Mouse (Mus musculus) intestine, postnatal 0 days (tissue): ENCODE results near the gene Has1. TPM values are rescaled to one million over a fixed set of nuclear protein-coding genes. Genes with fewer than 3 reads are reported as not detected.
A peak's percentile ranks its signal among the peaks of the same experiment; 100 is the strongest.

Experiments
- ATAC-seq: fragments of 200-750 bp; cut with Nextera tagmentation; 2 replicates; pipeline ENCODE4 v1.8.0; 2017; ENCODE audit warnings: mild to moderate bottlenecking, moderate TSS enrichment, moderate library complexity
- H3K27ac ChIP-seq: fragments of 300-500 bp; sonication (generic); 2 replicates; pipeline ENCODE4 v1.5.1; 2014; ENCODE audit warnings: mild to moderate bottlenecking, low read depth, low read length, moderate library complexity
- H3K27me3 ChIP-seq: fragments of 300-500 bp; sonication (generic); replicated peaks from 2 replicates; pipeline ENCODE4 v1.6.1; 2014; ENCODE audit warnings: low read length, mixed read lengths; ENCODE audit not compliant: control insufficient read depth, insufficient read depth
- H3K36me3 ChIP-seq: fragments of 300-500 bp; sonication (generic); 2 replicates; pipeline ENCODE4 v1.6.1; 2014; ENCODE audit warnings: mild to moderate bottlenecking, moderate library complexity; ENCODE audit not compliant: control insufficient read depth, insufficient read depth
- H3K4me1 ChIP-seq: fragments of 300-500 bp; sonication (generic); replicated peaks from 2 replicates; pipeline ENCODE4 v1.6.1; 2014; ENCODE audit warnings: antibody characterized with exemption, low read length, mixed read lengths; ENCODE audit not compliant: control insufficient read depth, insufficient read depth
- H3K4me2 ChIP-seq: fragments of 300-500 bp; sonication (generic); replicated peaks from 2 replicates; pipeline ENCODE4 v1.6.1; 2014; ENCODE audit warnings: low read depth, mild to moderate bottlenecking, moderate library complexity
- H3K4me3 ChIP-seq: fragments of 300-500 bp; sonication (generic); 2 replicates; pipeline ENCODE4 v1.5.1; 2014; ENCODE audit warnings: low read depth, low read length
- H3K9ac ChIP-seq: fragments of 300-500 bp; sonication (generic); 2 replicates; pipeline ENCODE4 v1.6.1; 2014; ENCODE audit warnings: mild to moderate bottlenecking, low read depth, low read length
- H3K9me3 ChIP-seq: fragments of 300-500 bp; sonication (generic); 2 replicates; pipeline ENCODE4 v1.6.1; 2016; ENCODE audit warnings: mixed run types; ENCODE audit not compliant: control insufficient read depth
- CTCF ChIP-seq: sonication (generic); IDR thresholded peaks from 2 replicates; pipeline ENCODE4 v1.5.1; 2016; ENCODE audit warnings: low read depth, mild to moderate bottlenecking, control low read depth, antibody characterized with exemption, moderate library complexity
- WGBS: fragments of 180-500 bp; shearing (Covaris S2); extraction: QIAGEN DNeasy Blood & Tissue Kit; methylation state at CpG from one replicate; pipeline ENCODE4 v1.1.7; 2014; 5-methylcytosine and 5-hydroxymethylcytosine counted together
- microRNA counts: library from miRNA; unstranded; fragments of <30 nt; microRNA quantifications from one replicate; lab custom pipeline; 2016
- microRNA-seq: library from miRNA; unstranded; fragments of <30 nt; microRNA quantifications from one replicate; pipeline ENCODE4, GENCODE M21; 2016
- polyA plus RNA-seq: library from polyadenylated mRNA; unstranded; fragments of >200 nt; fragmentation: Nextera tagmentation; extraction: Ambion mirVana; gene quantifications from 2 replicates; pipeline ENCODE4 v1.2.1, GENCODE M21; 2015

The Has1 gene
- polyA plus RNA-seq, 1 experiment from 2014 or later: 0.66 TPM

DNA sequence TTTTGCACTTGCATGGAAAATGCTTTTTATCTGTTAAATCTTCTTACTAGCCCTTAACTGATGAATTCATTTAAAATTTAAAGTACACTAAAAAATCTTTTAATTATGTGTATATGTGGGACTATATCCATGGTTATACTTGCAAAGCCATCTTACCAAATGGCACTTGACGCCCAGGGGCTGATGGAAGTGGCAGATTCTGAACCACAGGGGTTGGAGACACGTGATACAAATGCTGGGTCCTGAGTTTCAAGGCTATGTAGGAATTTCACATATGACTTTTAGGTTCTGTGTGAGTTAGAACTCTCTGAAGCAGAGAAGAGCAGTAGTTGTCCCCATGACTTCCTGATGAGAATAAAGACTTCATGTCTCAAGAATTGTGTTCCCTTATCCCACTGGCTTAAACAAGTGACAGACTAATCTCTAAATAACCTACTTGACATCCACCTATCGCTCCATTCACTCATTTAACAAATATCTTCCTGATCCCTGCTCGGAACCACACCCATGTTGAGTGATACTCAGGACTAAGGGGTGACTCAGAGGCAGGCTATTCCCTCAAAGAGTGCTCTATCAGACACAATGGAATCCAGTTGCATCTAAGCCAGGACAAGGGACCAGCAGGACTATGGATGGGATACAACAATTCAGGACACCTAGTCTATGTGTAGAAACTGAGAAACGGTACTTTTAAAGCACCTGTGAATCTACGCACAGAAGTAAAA lies 31.2 kb downstream of the Has1 start:
- Histone ChIP-seq H3K4me2 (no peak overlapping the region), H3K9me3 (no peaks in the 10 kb centered on the region), H3K27me3 (no peaks in the 10 kb centered on the region), H3K27ac (no peak overlapping the region), H3K4me1 (no peaks in the 10 kb centered on the region), H3K9ac (no peak overlapping the region), H3K36me3 (no peaks in the 10 kb centered on the region), H3K4me3 (no peak overlapping the region)
- no peak for TF ChIP-seq CTCF
- WGBS: 74% methylated on average over 6 of the region's 6 CpGs
- ATAC-seq: no peak

DNA sequence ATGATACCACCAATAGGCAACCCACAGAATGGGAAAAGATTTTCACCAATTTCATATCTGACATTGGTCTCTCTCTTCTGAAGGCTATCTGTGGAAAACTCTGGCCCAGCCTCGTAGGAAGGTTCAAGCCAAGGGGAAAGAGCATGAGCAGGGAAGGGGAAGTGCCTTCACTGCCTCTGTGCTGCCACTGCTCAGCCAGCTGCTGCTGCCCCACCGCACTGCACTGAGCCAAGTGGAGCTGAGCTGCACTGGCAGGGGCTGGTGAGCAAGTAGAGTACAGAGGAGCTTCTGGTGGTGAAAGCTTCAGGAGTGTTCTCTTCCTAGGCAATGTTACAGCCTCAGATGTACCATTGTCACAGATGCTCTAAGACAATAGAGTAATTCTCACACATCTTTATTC lies 59.5 kb downstream of the Has1 start:
- no peak overlapping the region for H3K4me3 ChIP-seq
- no peaks in the 10 kb centered on the region for H3K27me3 ChIP-seq
- ATAC-seq: no peak
- no peak overlapping the region for H3K27ac ChIP-seq
- no peaks in the 10 kb centered on the region for H3K4me1 ChIP-seq
- no peak for TF ChIP-seq CTCF
- H3K9ac ChIP-seq: no peak overlapping the region
- no peak overlapping the region for H3K4me2 ChIP-seq
- no peaks in the 10 kb centered on the region for H3K36me3 ChIP-seq
- no peaks in the 10 kb centered on the region for H3K9me3 ChIP-seq
- 53% methylated on average over 2 of the region's 2 CpGs for WGBS

MicroRNA genes within 50 kb of the gene (microRNA counts, 519-probe panel; counts per million panel counts)
- microRNA mmu-let-7e (lab: Ali Mortazavi, UCI) (5,397 counts per million, percentile 89 among the panel's probes with 10 or more counts), microRNA mmu-miR-125a-3p (lab: Ali Mortazavi, UCI) (3,072 counts per million, percentile 33 among the panel's probes with 10 or more counts), microRNA mmu-miR-125a-5p (lab: Ali Mortazavi, UCI) (5,389 counts per million, percentile 89 among the panel's probes with 10 or more counts), microRNA mmu-miR-99b (lab: Ali Mortazavi, UCI) (4,709 counts per million, percentile 78 among the panel's probes with 10 or more counts)

Small RNA genes within 50 kb of the gene (microRNA-seq; reads per million reads assigned to microRNA genes)
- gene Gm25927: not detected
- gene Mir125a: 2,046 reads per million, percentile 83 among the genes with 10 or more reads in this experiment
- 4,831 reads per million, percentile 90 among the genes with 10 or more reads in this experiment for gene Mir99b
- gene Mirlet7e: not detected

Other genes with a start within 250 kb of the Has1 start
- 4.0 and 5.8 TPM in 2 replicates for gene Lnpep, start 230.2 kb downstream of the Has1 start, polyA plus RNA-seq
- gene Vmn2r90, start 151.5 kb downstream of the Has1 start, polyA plus RNA-seq: not detected in 2 replicates
- 4.3 and 5.0 TPM in 2 replicates for gene Spaca6, start 28.0 kb downstream of the Has1 start, polyA plus RNA-seq
- gene Fpr1, start 28.7 kb upstream of the Has1 start, polyA plus RNA-seq: 0.26 and 0.37 TPM in 2 replicates
- gene Fpr2, start 32.6 kb upstream of the Has1 start, polyA plus RNA-seq: 0.17 TPM in 1 of 2 replicates, not detected in the other
- not detected in 2 replicates for gene Fpr3, start 32.6 kb upstream of the Has1 start, polyA plus RNA-seq
- not detected in 2 replicates for gene Fpr-rs4, start 166.5 kb upstream of the Has1 start, polyA plus RNA-seq
- gene Vmn2r124, start 194.2 kb upstream of the Has1 start, polyA plus RNA-seq: not detected in 2 replicates
- not detected in 2 replicates for gene Vmn2r91, start 229.8 kb upstream of the Has1 start, polyA plus RNA-seq